In genomic region chr17:28042299-28042771, GRCm38 (mm10) we compare ENCODE assay signal across 10 mouse cellular contexts. TPM values are rescaled to one million over a fixed set of nuclear protein-coding genes. Genes with fewer than 3 reads are reported as not detected.
A peak's percentile ranks its signal among the peaks of the same experiment; 100 is the strongest.
DNase-seq lines count a peak whose midpoint lies in the region; ATAC-seq lines count a peak whose summit lies in the region.
"Had no signal": no experiment of that assay in that cellular context is flagged by ENCODE, and none has a peak within 500 bp of the region (broad histone marks: within the 10 kb centered on the region; RNA-seq: fewer than 3 reads in every experiment).

No protein-coding gene starts in this region.

- ATAC-seq in heart, embryonic 13.5 days (ENCODE audit: extremely low read depth, insufficient number of reproducible peaks, low FRiP score, low TSS enrichment), result 0 out of 2 replicates have a peak, but pooled peaks have one; percentile 22
- ATAC-seq in limb, embryonic 13.5 days (ENCODE audit: low FRiP score, low read depth), result peak; percentile 66
- no peak for ATAC-seq in megakaryocyte, adult 5-6 weeks (ENCODE audit: poor library complexity, severe bottlenecking)
- no peak for ATAC-seq in inflammation-experienced regulatory T-cells, adult 6 months

- H3K27me3 ChIP-seq in heart, embryonic 13.5 days (replicated peaks), result no peaks in the 10 kb centered on the region
- no peaks in the 10 kb centered on the region for H3K27me3 ChIP-seq in hindbrain, embryonic 10.5 days (ENCODE audit: insufficient read depth, poor library complexity, severe bottlenecking)
- no peaks in the 10 kb centered on the region for H3K27me3 ChIP-seq in limb, embryonic 13.5 days
- H3K27me3 ChIP-seq: CH12.LX had no signal

- no peak overlapping the region for H3K27ac ChIP-seq in heart, embryonic 13.5 days (replicated peaks)
- H3K27ac ChIP-seq in hindbrain, embryonic 10.5 days, result peak overlapping the region; percentile 85
- H3K27ac ChIP-seq in limb, embryonic 13.5 days, result no peak overlapping the region; the same call in 1 of the 2 replicates

- peak overlapping the region; percentile 61 for H3K9ac ChIP-seq in heart, embryonic 13.5 days
- H3K9ac ChIP-seq in limb, embryonic 13.5 days, result no peak overlapping the region

- 59% methylated on average over 23 of the region's 23 CpGs for WGBS in heart, embryonic 13.5 days
- 66% methylated on average over 23 of the region's 23 CpGs for WGBS in hindbrain, embryonic 10.5 days
- WGBS in limb, embryonic 13.5 days, result 52% methylated on average over 23 of the region's 23 CpGs

- peaks cover 61% of the 10 kb centered on the region for H3K36me3 ChIP-seq in heart, embryonic 13.5 days
- peaks cover 45% of the 10 kb centered on the region for H3K36me3 ChIP-seq in hindbrain, embryonic 10.5 days
- peaks cover 64% of the 10 kb centered on the region for H3K36me3 ChIP-seq in limb, embryonic 13.5 days

- H3K4me1 ChIP-seq in heart, embryonic 13.5 days, result peaks cover 45% of the 10 kb centered on the region
- peaks cover 55% of the 10 kb centered on the region for H3K4me1 ChIP-seq in hindbrain, embryonic 10.5 days (replicated peaks)
- peaks cover 27% of the 10 kb centered on the region for H3K4me1 ChIP-seq in limb, embryonic 13.5 days

- no peak for DNase-seq in heart, adult 9 months (ENCODE audit: low spot score in 2 of 2)
- peak; percentile 69 to 77 for DNase-seq in cerebellum, postnatal 25 days
- no peak for DNase-seq in hindbrain, embryonic 10.5 days (ENCODE audit: low spot score)
- peak; percentile 47 for DNase-seq in retina, postnatal 7 days (ENCODE audit: low read depth, low spot score)

- H3K4me2 ChIP-seq in heart, embryonic 13.5 days, result peak overlapping the region; percentile 38
- 0 out of 2 replicates have a peak overlapping the region, but pooled peaks have one; percentile 3 for H3K4me2 ChIP-seq in limb, embryonic 13.5 days (replicated peaks)

- H3K9me3 ChIP-seq in heart, embryonic 13.5 days, result no peaks in the 10 kb centered on the region
- no peaks in the 10 kb centered on the region for H3K9me3 ChIP-seq in hindbrain, embryonic 10.5 days
- H3K9me3 ChIP-seq in limb, embryonic 13.5 days, result no peaks in the 10 kb centered on the region

- no peak overlapping the region for H3K4me3 ChIP-seq in heart, embryonic 13.5 days
- peak overlapping the region; percentile 39; the same call in 1 of the 2 replicates for H3K4me3 ChIP-seq in hindbrain, embryonic 10.5 days
- no peak overlapping the region for H3K4me3 ChIP-seq in limb, embryonic 13.5 days
- H3K4me3 ChIP-seq: myocyte had no signal

RNA-seq across cellular contexts. Expression of gene Tcp11, which starts 38.1 kb away (rescaled TPM):
- polyA plus RNA-seq in heart, embryonic 13.5 days (2015; fragmentation: Nextera tagmentation; extraction: Ambion mirVana), result 0.49 and 0.55 TPM in 2 replicates
- 1.1 and 2.8 TPM in 2 replicates for polyA plus RNA-seq in hindbrain, embryonic 10.5 days (2016; fragmentation: Nextera tagmentation; extraction: Ambion mirVana)
- polyA plus RNA-seq in limb, embryonic 13.5 days (2015; fragmentation: Nextera tagmentation; extraction: Ambion mirVana), result 1.4 and 1.9 TPM in 2 replicates
- 0.11 and 1.1 TPM in 2 replicates for total RNA-seq in megakaryocyte, adult 5-6 weeks (2015)
- 0.66 TPM in 1 of 2 replicates, not detected in the other for total RNA-seq in megakaryocyte, adult 5-6 weeks (2017)
- polyA plus RNA-seq in inflammation-experienced regulatory T-cells, adult 6 months (2017; shearing (Covaris generic)), result 1 to 10 TPM; 1.8 to 1.9 (median 1.8) TPM
- total RNA-seq: CH12.LX had no signal
- polyA plus RNA-seq: myocyte had no signal

Comparison
In these comparisons a context has a peak if more than half of its experiments do, and no peak if none do; other contexts are left out.
1. ATAC-seq: peak in heart, embryonic 13.5 days (single experiment) and limb, embryonic 13.5 days (single experiment); none in megakaryocyte, adult 5-6 weeks (single experiment) and inflammation-experienced regulatory T-cells, adult 6 months (single experiment).
2. DNase-seq: peak in cerebellum, postnatal 25 days (2 of 2) and retina, postnatal 7 days (single experiment); none in heart, adult 9 months (0 of 2) and hindbrain, embryonic 10.5 days (single experiment).